Mouse (Mus musculus) liver, embryonic 14.5 days (tissue): ENCODE results near the gene Rtn3.

Source experiments
- CTCF ChIP-seq: IDR thresholded peaks from 2 replicates; pipeline ENCODE4 v1.5.1; 2016; ENCODE audit warnings: antibody characterized with exemption, low read depth, control low read depth
- EP300 ChIP-seq: IDR thresholded peaks from 2 replicates; pipeline ENCODE4 v1.6.1; 2016; ENCODE audit warnings: antibody characterized with exemption, low read depth

- TF ChIP-seq EP300, result no peak
- TF ChIP-seq CTCF, result no peak
Observed at GRCm38 (mm10) chr19:7416834-7417735, 66.0 kb downstream of the Rtn3 start, which contains the start of gene 2700081O15Rik.
